Mouse (Mus musculus): Measurements from ENCODE around the gene Senp1. TPM values are rescaled to one million over a fixed set of nuclear protein-coding genes. Genes with fewer than 3 reads are reported as not detected.

Senp1 gene
- polyA plus RNA-seq, 1 experiment from 2014 or later = 20.3 TPM

DNA sequence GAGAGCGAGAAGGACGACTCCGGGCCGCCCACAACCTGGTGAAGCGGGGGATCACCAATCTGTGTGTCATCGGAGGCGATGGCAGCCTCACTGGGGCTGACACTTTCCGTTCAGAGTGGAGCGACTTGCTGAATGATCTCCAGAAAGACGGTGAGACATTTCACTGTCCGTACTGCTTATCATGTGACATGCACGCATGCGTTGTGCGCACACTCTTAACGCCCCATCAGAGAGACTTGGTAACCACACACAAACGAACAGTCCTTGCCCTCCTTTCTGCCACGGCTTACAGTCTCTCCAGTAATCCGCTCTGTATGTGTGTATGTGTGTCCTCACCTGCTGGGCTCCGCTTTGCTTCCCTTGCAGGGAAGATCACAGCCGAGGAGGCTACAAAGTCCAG lies 27.3 kb upstream of the Senp1 start:
- no peak for ATAC-seq (ENCODE audit: low read depth)
- Histone ChIP-seq H3K27me3 (no peaks in the 10 kb centered on the region), H3K36me3 (peaks cover 86% of the 10 kb centered on the region), H3K4me2 (no peak overlapping the region), H3K9me3 (no peaks in the 10 kb centered on the region), H3K9ac (no peak overlapping the region), H3K27ac (replicated peaks) (no peak overlapping the region), H3K4me3 (no peak overlapping the region), H3K4me1 (replicated peaks) (no peaks in the 10 kb centered on the region)
- 95% methylated on average over 20 of the region's 20 CpGs for WGBS

DNA sequence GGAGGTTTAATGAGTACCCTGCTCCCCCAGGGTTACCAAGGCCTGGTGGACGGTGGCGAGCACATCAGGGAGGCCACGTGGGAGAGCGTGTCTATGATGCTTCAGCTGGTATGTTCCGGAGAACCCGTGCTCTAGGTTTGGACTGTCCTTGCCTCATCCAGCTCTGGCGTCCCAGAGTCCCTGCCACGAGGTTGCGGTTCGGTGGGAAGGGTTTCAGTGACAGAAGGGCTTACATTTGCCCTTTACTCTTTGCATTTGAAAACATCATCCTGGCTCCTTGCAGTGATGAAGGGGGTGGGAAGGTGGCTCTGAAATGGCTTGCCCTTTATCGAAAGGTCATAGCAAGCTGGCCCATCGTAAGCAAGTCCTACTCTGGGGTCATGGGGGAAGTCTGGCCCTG lies 25.8 kb upstream of the Senp1 start:
- Histone ChIP-seq H3K27ac (replicated peaks) (no peak overlapping the region), H3K27me3 (no peaks in the 10 kb centered on the region), H3K9ac (no peak overlapping the region), H3K4me3 (no peak overlapping the region), H3K36me3 (peaks cover 72% of the 10 kb centered on the region), H3K4me2 (no peak overlapping the region), H3K9me3 (no peaks in the 10 kb centered on the region), H3K4me1 (replicated peaks) (no peaks in the 10 kb centered on the region)
- WGBS = 77% methylated on average over 12 of the region's 12 CpGs
- ATAC-seq (ENCODE audit: low read depth) = no peak

DNA sequence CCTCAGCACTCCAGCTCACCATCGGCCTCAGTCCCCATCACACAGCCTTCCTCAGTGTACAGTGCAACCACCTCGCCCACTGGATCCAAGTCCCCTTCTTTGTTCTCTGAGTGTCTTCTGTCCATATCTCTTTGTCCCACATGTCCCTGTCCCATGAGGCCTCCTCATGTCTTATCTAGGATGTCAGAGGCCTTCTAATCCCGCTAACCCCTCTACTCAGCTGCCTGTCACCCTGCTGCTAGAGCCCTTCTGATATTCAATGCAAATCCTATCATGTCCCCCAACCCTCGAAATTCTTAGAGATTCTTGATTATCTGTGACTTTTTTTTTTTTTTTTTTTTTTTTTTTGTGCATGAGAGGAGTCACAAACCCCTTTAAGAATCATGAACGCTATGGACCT lies 22.7 kb upstream of the Senp1 start:
- H3K4me2 ChIP-seq = no peak overlapping the region
- no peak overlapping the region for H3K27ac ChIP-seq (replicated peaks)
- no peaks in the 10 kb centered on the region for H3K9me3 ChIP-seq
- 94% methylated on average over 5 of the region's 5 CpGs for WGBS
- no peaks in the 10 kb centered on the region for H3K4me1 ChIP-seq (replicated peaks)
- no peak overlapping the region for H3K4me3 ChIP-seq
- no peaks in the 10 kb centered on the region for H3K27me3 ChIP-seq
- peaks cover 59% of the 10 kb centered on the region for H3K36me3 ChIP-seq
- ATAC-seq (ENCODE audit: low read depth) = no peak
- no peak overlapping the region for H3K9ac ChIP-seq

GRCm38 (mm10) chr15:98115779-98116163 lies 22.2 kb upstream of the Senp1 start:
- H3K4me2 ChIP-seq = no peak overlapping the region
- peaks cover 53% of the 10 kb centered on the region for H3K36me3 ChIP-seq

GRCm38 (mm10) chr15:98114852-98115778 lies 21.6 kb upstream of the Senp1 start:
- H3K4me2 ChIP-seq = no peak overlapping the region
- peaks cover 6% of the 10 kb centered on the region; the same call in 1 of the 2 replicates for H3K4me1 ChIP-seq (replicated peaks)
- peaks cover 47% of the 10 kb centered on the region for H3K36me3 ChIP-seq
- no peaks in the 10 kb centered on the region for H3K9me3 ChIP-seq
- ATAC-seq (ENCODE audit: low read depth) = no peak
- no peaks in the 10 kb centered on the region for H3K27me3 ChIP-seq
- no peak overlapping the region for H3K9ac ChIP-seq
- no peak overlapping the region for H3K27ac ChIP-seq (replicated peaks)
- 87% methylated on average over 10 of the region's 10 CpGs for WGBS
- no peak overlapping the region for H3K4me3 ChIP-seq

More at GRCm38 (mm10) chr15:98115779-98116163, 22.2 kb upstream of the Senp1 start:
- Histone ChIP-seq H3K27ac (replicated peaks) (no peak overlapping the region), H3K27me3 (no peaks in the 10 kb centered on the region), H3K9ac (no peak overlapping the region), H3K4me1 (replicated peaks) (no peaks in the 10 kb centered on the region), H3K4me3 (no peak overlapping the region), H3K9me3 (no peaks in the 10 kb centered on the region)
- no peak for ATAC-seq (ENCODE audit: low read depth)
- WGBS = 93% methylated on average over 9 of the region's 9 CpGs

DNA sequence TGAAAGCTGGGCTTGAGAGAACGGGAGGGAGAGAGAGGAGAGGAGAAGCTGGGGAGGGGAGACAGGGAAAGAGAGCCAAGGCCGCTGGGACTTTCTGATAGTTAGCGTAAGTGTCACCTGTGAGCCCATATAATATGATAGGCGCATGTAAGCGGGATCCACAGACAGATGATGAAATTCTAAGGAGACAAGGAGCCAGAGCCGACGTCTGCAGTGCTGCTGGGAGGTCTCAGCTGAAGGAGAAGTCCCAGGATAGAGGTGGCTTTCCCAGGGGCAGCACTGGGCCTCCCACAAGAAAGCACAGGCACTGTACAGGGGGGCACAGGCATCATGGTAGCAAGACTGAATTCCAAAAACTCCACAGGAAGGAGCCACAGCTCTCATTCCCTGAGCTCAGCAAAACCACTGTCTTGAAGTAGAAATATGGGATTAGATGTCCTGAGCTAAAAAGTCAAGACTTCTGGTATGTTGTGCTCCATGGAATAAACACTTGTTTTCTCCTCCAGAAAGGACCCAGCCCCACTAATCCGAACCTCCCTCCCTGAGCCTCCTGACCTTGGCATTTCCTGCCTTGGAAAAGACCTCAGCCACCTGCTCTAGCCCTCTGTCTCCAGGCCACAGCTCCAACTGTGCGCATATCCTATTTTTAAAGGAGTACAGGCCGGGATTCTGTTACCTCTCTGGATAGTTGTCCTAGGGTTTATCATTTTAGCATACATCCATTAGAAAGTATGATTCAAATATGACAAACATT lies 20.7 kb upstream of the Senp1 start:
- Histone ChIP-seq H3K27me3 (no peaks in the 10 kb centered on the region), H3K36me3 (peaks cover 39% of the 10 kb centered on the region), H3K4me1 (replicated peaks) (peaks cover 13% of the 10 kb centered on the region), H3K27ac (replicated peaks) (no peak overlapping the region), H3K4me3 (no peak overlapping the region), H3K9me3 (no peaks in the 10 kb centered on the region), H3K9ac (no peak overlapping the region), H3K4me2 (no peak overlapping the region)
- ATAC-seq (ENCODE audit: low read depth) = no peak
- 87% methylated on average over 10 of the region's 10 CpGs for WGBS

DNA sequence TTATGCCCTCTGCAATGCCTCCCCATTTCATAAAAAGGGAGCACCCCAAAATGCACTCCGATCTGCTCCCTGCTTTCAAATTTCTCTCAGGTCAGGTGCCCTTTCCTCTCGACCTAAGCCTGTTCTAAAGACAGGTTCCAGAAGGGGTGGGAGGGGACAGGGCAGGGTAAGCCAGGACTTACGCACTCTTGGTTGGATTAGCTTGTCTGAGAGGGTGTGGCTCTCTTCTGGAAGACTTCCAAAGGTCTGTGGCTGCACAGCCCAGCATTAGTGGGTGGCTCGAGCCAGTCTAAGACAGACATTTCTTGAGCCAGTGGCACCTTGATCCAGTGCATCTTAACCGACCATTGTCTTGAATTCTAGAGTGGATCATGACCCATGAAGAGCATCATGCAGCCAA lies 18.2 kb upstream of the Senp1 start:
- H3K4me2 ChIP-seq = no peak overlapping the region
- no peak overlapping the region for H3K9ac ChIP-seq
- no peak overlapping the region for H3K4me3 ChIP-seq
- no peak overlapping the region for H3K27ac ChIP-seq (replicated peaks)
- WGBS = 82% methylated on average over 5 of the region's 5 CpGs
- H3K36me3 ChIP-seq = peaks cover 18% of the 10 kb centered on the region
- no peak for ATAC-seq (ENCODE audit: low read depth)
- no peaks in the 10 kb centered on the region for H3K27me3 ChIP-seq
- H3K4me1 ChIP-seq (replicated peaks) = peaks cover 26% of the 10 kb centered on the region
- H3K9me3 ChIP-seq = no peaks in the 10 kb centered on the region

DNA sequence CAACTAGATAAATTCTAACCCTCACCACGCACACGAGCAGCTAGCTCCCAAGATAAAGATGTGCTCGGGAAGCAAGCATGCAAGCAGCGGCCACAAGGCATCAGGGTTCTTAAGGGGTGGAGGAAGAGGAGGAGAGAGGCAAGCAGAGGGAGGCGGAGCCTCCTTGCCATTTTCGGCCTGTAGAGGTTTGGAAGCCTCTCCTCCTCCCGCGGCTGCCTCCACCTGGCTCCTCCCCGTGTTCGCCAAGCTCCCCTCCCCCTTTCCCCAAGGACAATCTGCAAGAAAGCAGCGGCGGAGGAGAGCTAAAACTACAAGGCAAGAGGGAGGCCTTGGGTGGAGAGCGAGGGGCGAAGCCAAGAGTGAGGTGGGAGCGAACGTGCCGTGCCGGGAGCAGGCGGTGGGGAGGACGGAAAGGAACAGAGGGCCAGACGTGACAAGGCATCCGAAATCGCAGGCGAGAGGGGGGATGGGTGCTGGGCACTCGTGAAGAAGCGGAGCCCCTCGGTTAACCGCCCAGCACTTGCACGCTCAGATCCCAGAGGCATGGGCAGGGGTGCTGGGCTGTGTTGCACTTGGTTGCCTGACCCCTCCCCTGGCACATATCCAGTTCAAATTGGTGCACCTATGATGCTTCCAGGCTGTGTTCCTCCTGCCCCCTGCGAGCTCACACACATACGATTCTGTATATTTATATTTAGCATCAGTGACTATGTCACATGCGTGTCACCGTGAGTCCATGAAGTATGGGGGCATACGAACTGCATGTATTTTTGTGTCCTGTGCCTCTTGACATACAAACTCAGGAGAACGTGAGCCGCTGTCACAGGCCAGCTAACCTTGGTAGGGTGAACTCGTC lies 15.0 kb upstream of the Senp1 start:
- Histone ChIP-seq H3K27me3 (0 out of 2 replicates have a peak, but pooled peaks cover 3% of the 10 kb centered on the region), H3K9ac (peak overlapping the region; percentile 86), H3K36me3 (peaks cover 11% of the 10 kb centered on the region), H3K4me2 (peak overlapping the region; percentile 83), H3K9me3 (no peaks in the 10 kb centered on the region), H3K27ac (replicated peaks) (peak overlapping the region; percentile 83), H3K4me3 (peak overlapping the region; percentile 72), H3K4me1 (replicated peaks) (peaks cover 26% of the 10 kb centered on the region)
- 5% methylated on average over 37 of the region's 37 CpGs for WGBS
- ATAC-seq (ENCODE audit: low read depth) = peak; percentile 94

DNA sequence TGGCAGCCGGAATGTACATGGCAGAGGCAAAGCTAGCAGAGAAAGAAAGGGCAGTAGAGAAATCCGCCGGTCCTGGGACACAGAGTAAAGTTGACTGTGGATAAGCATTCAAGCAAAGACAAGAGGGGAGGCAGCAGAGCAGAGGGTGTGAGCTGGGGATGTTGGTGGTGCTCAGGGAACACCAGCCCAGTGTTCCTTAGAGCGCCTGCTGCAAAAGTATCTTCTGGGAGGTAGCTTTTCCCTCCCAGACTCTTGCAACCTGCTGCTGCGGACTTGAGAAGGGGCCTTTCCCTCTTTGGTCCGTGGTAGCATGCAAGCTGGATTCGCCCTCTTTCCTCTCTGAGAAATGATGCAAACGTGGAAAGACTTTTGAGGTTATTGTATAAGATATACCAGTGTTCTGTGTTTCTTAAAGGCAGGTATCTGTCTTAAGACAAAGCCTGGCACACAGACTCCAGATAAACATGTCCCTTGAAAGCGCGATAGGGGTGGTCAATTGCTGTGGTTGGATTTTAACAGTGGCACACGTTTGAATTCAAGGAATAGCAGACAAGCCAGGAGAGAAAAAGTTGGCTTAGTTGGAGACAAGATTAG lies 14.3 kb upstream of the Senp1 start:
- Histone ChIP-seq H3K27me3 (0 out of 2 replicates have a peak, but pooled peaks cover 3% of the 10 kb centered on the region), H3K4me1 (replicated peaks) (peaks cover 26% of the 10 kb centered on the region), H3K9me3 (no peaks in the 10 kb centered on the region), H3K9ac (peak overlapping the region; percentile 86), H3K36me3 (peaks cover 9% of the 10 kb centered on the region), H3K4me3 (peak overlapping the region; percentile 72), H3K27ac (replicated peaks) (peak overlapping the region; percentile 83), H3K4me2 (peak overlapping the region; percentile 83)
- ATAC-seq (ENCODE audit: low read depth) = peak; percentile 29; the same call in 1 of the 2 replicates
- 44% methylated on average over 11 of the region's 11 CpGs for WGBS

- Histone ChIP-seq H3K9ac (peak overlapping the region; percentile 86; the same call in 1 of the 2 replicates), H3K27ac (replicated peaks) (no peak overlapping the region)
- 81% methylated on average over 6 of the region's 6 CpGs for WGBS
Measured at GRCm38 (mm10) chr15:98107230-98107629, 13.7 kb upstream of the Senp1 start.

DNA sequence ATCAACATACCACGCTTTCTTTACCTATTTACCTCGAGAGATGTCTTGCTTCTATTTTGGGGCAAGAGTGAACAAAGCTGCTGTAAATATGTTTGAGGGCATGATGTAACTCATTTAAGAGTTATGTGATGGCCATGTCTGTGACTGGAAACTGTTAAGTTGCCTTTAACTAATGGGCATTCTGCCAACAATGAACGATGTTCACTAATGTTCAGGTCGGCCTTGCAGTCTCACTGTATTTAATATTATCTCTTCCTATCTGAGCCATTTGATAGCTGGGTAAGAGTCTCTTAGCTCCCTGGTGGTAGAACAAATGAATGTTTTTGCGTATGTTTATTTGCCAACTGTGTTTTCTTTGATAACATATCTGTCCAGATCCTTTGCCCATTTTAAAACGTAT lies 13.0 kb upstream of the Senp1 start:
- Histone ChIP-seq H3K9me3 (no peaks in the 10 kb centered on the region), H3K36me3 (no peaks in the 10 kb centered on the region), H3K4me3 (no peak overlapping the region), H3K4me1 (replicated peaks) (peaks cover 26% of the 10 kb centered on the region), H3K27ac (replicated peaks) (no peak overlapping the region), H3K27me3 (0 out of 2 replicates have a peak, but pooled peaks cover 3% of the 10 kb centered on the region), H3K4me2 (no peak overlapping the region), H3K9ac (no peak overlapping the region)
- 85% methylated on average over 6 of the region's 6 CpGs for WGBS
- no peak for ATAC-seq (ENCODE audit: low read depth)

More at GRCm38 (mm10) chr15:98107230-98107629, 13.7 kb upstream of the Senp1 start:
- no peaks in the 10 kb centered on the region for H3K9me3 ChIP-seq
- H3K4me2 ChIP-seq = no peak overlapping the region
- peaks cover 26% of the 10 kb centered on the region for H3K4me1 ChIP-seq (replicated peaks)
- no peak overlapping the region for H3K4me3 ChIP-seq
- H3K27me3 ChIP-seq = 0 out of 2 replicates have a peak, but pooled peaks cover 3% of the 10 kb centered on the region
- no peak for ATAC-seq (ENCODE audit: low read depth)
- 0 out of 2 replicates have a peak, but pooled peaks cover 4% of the 10 kb centered on the region for H3K36me3 ChIP-seq
